Mouse (Mus musculus): ENCODE measurements around the gene Nr1i3. TPM values are rescaled to one million over a fixed set of nuclear protein-coding genes. Genes with fewer than 3 reads are reported as not detected.
A peak's percentile ranks its signal among the peaks of the same experiment; 100 is the strongest.
"Not testable (repeated sequence)": the region's sequence is repeated elsewhere in the genome, so short reads cannot be mapped to it uniquely, and the experiment has no call there.

The Nr1i3 gene
- total RNA-seq, 1 experiment from 2014 or later, result not detected

DNA sequence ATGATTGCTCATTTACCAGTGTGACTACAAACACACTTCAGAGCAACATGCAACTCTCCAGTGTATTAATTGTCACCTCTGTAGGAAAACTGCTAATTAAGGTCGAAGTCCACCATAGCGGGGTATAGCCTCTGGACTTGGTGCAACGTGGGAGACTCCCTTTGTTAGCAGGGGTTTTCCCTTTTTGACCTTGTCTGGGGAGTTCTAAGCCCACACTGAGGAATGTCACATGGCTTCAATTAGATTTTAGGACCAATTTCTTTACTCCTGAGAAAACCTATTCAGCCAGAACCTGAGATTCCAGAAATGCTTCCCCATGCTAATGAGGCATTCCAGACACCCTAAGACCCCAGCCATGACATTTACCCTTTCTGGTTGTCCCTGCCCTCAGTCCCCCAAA, 16.4 kb downstream of the Nr1i3 start:
- DNase-seq, result no peak

DNA sequence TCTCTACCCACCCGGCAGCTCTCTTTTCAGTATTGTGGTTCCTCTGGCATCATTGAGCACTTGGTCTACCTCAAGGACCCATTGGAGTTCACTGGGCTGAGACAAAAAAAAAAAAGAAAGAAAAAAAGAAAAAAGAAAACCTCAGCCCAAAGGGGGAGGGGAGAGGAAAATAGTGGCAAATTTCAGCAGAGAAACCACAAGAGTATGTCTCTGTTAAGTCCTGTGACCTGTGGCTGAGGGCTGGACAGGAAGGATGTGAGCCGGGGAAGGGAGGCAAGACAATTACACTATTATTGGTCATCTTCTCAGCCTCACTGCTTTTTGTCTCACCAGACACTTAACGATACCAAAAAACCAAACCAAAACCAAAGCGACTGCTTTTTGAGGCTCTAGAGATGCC, 18.1 kb downstream of the Nr1i3 start:
- no peak for DNase-seq

DNA sequence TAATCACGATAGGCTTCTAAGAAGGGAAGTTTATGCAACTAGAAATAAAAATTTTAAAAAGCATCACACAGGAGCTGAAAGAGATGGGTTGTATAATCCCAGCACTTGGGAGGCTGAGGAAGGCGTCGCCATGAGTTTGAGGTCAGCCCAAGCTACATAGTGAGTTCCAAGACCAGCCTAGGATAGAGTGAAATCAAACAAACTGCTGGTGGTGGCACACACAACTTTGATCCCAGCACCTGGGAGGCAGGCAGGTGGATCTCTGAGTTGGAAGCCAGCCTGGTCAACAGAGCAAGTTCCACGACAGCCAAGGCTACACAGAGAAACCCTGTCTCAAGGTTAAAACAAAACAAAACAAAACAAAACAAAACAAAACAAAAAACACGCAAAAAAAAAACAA, 18.6 kb downstream of the Nr1i3 start:
- no peak for DNase-seq

DNA sequence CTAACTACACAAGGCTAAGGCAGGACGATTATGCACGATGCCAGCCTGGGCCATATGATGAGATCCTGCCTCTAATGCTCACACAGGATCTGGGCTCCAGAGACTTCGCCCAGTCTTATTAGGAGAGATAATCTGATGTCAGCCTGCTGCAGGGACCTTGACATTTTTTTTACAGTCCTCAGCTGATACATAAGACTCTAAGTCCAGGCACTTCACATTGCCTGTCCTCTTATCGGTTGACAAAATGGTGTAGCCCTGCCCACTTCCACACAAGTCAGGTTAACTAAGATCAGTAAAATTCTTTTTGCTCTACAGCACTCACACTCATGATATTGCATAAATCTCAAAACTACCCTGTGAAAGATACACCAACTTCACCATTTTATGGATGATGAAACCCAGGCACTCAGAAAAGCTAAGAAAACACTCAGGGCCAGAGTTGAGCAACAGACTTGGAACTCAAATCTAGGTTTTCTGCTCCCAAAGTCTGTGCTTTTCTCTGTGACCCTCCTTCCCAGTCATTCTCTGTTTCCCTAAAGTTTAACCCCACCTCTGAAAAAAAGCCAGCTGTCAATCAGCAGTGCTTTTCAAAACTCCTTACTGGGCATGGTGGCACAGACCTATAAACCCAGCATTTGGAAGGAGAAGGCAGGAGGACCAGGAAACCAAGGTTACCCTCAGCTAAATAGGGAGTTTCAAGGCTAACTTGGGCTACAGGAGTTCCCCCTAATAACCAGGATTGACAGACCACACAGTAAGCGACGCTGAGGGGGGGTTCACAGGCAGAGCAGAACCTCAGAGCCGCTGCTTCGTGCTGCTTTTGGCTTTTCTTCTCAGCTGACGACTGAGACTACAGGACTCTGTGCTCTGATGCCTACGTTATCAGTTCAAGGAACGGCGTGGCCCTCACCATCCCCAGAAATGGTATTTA, 19.3 kb downstream of the Nr1i3 start:
- DNase-seq, result no peak

DNA sequence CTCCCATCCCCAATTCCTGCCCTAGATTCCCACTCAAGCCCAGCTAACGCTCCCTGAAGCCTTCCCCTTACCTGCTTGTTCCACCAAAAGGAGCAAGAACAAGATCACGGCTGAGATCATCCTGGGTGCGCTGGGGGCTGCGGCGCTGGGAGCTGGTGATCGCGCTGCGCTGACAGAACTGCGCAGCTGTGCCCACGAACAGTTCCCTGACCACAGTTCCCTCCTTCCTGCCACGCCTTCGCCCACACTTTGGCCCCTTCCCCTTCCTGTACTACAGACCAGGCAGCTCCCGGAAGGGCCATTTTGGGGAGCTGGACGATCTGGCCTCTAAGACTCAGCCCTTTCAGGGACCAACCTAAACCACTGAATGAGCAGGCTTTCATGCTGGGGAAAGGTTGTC, 20.4 kb downstream of the Nr1i3 start, which contains the start of gene Fcer1g:
Gene Fcer1g, minus strand, starts transcription at position 240 of the 400 bp plus-strand sequence.
- no peak for DNase-seq

DNA sequence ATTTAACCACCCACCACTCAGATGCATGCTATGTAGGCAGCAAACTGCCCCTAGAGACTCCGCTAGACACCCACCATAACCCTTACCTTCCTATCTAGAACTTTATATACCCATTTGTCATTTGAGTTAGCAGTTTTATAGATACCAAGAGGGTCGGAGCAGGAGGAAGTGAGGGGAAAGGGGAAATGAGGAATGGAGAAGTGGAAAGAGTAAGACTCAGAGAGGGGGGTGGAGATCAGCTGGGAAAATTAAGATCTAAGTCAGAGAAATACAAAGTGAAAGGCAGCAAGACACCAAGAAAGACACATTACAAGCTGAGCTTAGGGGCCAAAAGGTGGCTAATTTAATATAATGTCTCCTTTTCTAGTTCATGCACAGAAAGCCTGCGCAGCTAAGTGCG, 20.8 kb downstream of the Nr1i3 start:
- no peak for DNase-seq

DNA sequence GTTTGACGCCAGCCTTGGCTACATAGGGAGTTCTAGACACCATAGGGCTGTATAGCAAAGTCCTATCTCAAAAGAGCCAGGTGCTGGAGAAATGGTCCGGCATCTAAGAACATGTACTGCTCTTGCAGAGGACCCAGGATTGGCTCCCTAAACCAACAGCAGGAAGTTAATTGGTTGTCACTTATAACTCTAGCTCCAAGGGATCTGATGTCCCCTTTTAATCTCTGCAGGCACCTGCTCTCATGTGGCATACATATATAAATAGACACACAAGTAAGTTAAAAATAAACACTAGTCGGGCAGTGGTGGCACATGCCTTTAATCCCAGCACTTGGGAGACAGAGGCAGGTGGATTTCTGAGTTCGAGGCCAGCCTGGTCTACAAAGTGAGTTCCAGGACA, 22.0 kb downstream of the Nr1i3 start:
- no peak for DNase-seq

DNA sequence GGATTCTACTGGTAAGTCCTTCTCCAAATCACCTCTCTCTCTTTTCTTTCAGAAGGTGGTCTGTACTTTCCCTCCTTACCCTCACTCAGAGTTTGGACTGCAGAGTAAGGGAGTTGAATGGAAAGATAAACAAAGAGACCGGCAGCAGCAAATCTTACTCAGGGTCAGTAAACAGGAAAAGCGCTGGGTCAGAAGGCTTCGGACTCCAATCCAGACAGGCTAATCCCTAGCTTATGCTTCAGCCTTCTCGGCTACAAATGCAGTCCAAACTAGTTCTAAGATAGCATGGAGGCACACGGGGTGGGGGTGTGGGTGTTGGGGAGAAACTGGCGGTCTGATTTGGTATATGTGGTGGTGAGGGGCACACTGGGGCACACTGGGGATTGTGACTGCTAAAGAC, 23.7 kb downstream of the Nr1i3 start:
- DNase-seq, result no peak

DNA sequence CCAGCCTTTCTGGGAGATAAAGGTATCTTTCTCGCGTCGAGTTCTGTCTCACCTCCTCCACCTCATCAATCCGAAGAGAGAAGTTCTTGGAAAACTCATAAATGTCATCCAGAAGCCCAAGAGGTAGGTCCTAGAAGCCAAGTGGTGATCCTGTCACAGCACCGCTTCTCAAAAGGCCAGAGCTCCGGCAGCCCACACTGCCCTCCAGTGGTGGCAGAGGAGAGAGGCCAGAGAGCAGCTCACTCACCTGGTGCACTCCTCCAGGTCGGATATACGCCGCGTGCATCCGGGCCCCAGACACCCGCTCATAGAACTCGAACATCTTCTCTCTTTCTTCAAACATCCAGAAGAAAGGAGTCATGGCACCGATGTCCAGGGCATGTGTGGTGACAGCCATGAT, 24.7 kb downstream of the Nr1i3 start:
- peak; percentile 71 for DNase-seq

DNA sequence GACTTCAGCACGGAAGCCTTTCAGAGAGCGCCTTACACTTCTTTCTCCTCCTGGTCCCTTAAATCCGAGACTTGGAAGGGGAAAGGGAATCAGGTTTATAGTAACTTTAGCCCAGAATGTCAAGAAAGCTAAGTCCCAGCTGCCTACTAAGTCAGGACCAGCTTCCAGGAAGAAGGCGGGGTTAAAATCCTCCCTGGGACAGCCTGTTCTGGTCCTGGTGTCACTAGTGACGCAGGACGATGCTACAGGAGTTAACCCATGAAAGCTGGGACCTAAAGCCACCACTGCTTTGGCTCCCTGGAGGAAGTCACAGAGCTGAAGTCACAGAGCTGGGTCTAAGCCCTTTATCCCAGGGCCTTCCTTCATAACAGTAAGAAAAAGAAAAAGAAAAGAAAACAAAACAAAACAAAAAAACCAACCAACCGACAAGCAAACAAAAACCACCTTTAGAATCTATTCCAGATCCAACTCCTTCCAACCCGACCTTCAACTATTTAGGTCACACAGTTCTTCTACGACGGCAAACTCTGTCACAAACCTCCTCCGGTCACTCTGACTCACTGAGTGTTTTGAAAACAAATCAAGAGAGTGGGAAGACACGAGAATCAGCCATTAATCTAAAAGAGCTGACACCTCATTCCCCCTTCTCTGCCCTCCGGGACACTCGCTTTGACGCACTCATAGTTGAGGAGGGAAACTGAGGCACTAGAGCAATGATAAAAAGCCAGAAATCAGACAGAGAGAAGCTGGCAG, 26.4 kb downstream of the Nr1i3 start:
- no peak for DNase-seq

DNA sequence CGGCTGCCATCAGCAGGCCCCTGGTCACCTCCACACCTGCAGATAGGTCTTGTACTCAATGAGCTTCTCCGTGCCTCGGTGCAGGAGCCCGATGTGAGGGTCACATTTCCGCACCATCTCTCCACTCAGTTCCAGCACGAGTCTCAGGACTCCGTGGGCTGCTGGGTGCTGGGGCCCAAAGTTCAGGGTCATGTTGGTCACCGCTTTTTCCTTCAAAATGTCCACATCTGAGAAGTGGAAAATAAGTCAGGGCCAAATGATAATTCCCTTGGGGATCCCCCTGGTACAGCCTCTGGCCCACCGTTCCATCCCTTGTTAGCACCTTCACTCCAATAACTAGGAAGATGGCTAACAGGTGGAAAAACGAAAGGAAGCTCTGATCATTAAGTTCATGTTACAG, 27.1 kb downstream of the Nr1i3 start:
- DNase-seq, result no peak

DNA sequence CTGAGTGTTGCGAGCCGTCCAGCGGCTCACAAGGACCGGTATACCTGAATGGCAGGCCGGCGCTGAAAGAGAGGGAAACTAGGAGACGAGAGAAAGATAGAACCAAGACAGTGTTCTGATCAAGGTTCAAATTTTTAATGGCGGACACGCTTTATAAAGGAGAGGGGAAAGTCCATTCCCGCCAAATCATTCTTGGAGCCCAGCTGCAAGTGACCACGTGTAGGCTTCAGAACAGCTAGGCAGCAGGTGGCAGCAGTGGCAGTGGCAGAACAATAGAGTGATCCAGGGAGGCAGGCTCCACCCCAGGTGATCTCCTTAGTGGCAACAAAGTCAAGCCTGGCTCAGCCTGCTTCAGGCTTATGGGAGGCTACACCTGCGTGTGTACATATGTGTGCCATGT, 28.2 kb downstream of the Nr1i3 start:
- DNase-seq, result not testable (repeated sequence)

DNA sequence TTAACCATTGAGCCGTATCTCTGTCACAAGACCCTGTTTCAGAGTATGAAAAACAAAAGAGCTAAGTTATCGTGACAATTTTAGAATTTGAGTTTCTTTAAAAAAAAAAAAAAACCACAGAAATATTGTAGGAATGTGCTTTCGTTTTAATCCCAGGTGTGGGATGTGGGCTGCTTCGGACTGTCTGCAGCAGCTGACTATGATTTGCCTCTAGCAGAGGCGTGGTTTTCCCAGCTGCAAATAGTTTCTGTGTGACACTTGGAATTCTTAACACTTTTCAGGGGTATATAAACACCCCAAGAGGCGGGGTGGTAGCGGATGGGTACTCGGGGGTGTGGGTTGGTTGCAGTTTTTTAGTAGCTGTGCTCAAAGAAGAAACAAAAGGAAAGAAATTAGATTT, 31.6 kb downstream of the Nr1i3 start:
- DNase-seq, result no peak

DNA sequence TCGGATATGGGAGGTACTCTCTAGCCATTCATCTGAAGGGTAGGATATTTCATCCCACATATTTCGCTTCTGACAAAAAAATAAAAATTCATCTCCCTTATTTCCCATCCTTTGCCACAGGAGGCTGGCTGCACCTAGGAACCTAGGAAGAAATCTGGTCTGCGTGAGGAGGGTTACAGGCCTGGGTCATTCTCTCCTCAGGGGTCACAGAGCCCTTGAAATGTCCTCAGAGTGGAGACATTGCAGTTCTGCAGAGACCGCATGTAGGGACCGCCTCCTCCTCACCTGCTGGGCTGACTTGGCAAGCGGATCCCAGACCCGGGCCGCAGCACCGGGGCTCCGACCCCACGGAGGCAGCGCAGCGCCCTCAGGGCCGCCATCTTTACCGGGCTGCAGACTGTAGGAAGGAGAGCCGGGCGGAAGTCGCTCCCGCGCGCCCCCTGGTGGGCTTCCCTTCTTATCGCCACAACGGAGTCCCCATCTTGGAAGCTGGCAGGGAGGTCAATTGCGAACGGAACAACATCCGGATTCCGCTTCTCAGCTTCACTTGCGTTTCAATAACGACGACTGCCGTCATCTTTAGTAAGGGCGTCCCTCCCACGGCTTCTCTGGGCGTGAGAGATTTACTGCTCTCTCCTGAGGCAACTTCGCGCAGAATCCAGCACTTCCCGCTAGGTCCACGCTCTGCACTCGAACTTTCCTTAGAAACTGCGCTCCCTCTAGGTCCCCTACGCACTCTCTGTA, 33.1 kb downstream of the Nr1i3 start:
- peak; percentile 96 for DNase-seq

DNA sequence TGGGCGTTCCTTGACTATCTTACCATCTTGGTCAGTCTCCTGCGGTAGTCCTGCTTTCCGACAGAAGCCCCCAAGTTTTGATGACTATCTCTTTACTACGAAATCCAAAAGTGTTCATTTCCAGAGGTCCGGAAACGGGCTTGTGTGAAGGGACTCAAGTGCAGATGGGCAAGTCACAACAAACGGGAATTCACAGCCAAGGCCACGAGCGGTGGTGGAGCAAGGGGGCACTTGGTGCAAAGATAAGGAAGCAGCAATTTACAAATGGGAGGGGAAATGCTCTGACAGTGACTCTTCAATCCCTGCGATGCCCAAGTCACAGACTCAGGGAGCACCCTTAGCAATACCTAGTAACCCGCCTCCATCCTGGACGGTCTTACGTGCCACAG, 33.7 kb downstream of the Nr1i3 start:
- no peak for DNase-seq

DNA sequence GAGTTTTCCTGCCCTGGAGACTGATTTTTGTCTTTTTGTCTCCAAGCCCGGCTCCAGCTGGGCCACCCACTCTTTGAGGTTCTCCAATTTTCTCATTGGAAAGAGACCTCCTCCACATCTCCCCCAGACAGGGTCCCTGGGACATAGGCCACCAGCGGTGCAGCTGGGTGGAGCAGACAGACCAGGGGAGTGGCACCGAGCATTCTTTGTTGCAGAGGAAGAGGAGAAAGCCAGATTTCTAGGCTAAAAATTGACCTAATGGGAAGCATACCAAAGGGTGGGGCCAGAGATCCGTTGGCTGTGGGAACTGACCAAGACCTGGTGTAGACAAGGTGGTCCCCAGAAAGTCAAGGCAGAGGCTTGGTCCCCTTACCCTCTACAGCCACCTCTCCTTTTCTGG, 34.1 kb downstream of the Nr1i3 start:
- no peak for DNase-seq

DNA sequence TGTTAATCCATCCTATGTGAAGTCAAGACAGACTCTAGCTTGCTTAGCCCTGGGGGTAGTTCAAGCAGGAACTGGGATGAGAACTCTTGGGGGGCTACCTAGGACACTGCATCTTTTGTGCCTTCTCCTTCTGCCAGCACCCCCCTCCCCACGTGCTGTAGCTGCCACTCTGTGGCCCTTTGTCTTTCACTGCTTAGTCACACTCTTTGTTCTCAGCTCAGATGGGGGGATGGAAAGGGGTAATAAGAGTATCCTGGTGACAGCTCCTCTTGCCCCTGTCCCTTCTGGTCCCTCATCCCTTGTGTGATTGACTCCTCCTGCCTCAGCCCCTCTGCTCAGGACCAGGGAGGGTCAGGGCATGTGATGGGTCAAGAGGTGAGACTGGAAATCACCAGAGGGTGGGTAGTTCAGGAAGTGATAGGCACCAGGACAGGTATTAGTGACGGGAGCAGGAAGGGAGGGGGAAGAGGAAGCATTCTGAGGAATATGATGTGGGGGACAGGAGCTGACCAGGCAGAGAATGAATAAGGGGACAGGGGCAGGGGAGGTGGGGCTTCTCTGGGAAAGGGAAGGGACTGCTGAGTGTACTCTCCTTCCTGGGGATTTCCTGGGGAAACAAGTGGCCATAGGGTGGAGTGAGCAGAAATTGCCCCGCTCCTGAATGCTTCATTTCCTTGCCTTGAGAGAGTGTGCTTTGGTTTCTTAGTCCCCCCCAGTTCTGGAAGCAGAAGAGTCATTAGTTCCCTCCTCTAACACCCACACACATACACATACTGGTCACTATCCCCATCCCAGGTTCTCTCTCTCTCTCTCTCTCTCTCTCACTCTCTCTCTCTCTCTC, 34.8 kb downstream of the Nr1i3 start:
- DNase-seq, result no peak

DNA sequence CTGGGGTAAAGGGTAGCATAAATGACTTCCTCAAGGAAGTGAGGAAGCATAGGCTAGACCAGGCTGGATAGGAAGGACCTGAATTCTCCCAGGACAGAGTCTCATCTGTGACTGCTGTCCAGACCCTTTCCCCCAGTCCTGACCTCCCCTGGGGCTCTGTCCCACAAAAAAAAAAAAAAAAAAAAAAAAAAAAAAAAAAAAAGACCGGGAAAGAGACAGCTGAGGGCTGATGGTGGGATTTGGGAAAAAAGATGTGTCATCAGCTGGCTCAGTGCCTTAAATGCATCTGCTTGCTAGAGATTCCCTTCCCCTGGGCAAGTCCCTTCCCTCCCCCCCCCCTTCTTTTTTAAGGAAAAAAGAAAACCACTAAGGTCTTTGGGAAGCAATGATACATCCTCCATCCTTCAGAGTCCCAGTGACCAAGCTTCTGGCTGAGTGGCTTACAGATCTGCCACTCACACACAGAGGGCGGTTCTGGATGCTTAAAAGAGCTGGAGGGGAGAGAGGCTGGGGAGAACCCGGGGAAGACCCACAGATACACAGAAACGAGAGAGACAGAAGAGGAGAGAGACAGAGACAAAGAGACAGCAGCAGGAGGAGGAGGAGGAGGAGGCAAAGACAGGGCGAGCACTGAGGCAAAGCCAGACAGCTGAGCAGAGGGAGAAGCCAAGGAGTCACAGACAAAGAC, 36.3 kb downstream of the Nr1i3 start, which contains the start of gene Adamts4:
Gene Adamts4, plus strand, starts transcription at position 509 of the 688 bp plus-strand sequence.
- no peak for DNase-seq

DNA sequence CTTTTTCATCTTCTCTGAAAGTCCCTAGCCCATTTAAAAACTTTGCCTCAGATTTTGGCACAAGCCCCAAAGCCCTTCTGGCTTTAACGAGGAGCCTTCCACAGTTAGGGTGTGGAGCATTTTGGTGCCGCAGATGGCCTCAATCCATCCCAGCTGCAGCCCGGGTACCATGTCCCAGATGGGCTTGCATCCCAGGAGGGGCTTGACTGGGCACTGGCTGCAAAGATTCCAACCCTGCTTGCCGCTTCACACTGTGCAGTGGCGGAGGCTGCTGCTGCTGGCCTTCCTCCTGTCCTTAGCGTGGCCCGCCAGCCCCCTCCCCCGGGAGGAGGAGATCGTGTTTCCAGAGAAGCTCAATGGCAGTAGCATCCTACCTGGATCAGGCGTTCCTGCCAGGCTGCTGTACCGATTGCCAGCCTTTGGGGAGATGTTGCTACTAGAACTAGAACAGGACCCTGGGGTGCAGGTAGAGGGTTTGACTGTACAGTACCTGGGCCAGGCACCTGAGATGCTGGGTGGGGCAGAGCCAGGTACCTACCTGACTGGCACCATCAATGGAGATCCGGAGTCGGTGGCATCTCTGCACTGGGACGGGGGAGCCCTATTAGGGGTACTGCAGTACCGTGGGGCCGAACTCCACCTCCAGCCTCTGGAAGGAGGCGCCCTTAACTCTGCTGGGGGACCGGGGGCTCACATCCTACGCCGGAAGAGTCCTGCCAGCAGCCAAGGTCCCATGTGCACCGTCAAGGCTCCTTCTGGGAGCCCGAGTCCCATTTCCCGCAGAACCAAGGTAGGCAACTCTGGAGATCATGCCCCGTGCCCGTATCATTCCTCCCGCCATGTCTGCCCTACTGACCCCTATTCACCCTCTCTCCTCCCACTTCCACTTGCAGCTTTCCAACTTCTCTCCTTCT, 37.2 kb downstream of the Nr1i3 start, which contains the start of gene Ndufs2:
Gene Ndufs2, minus strand, starts transcription at position 709 of the 914 bp plus-strand sequence.
- DNase-seq, result no peak

Data from adrenal gland, postnatal 25 days (tissue).